Mouse (Mus musculus) cortical plate, adult 2 months (tissue): ENCODE measurements around the gene Mtg1. TPM values are rescaled to one million over a fixed set of nuclear protein-coding genes. Genes with fewer than 3 reads are reported as not detected.
A peak's percentile ranks its signal among the peaks of the same experiment; 100 is the strongest.

ENCODE experiments used
- H3K27ac ChIP-seq: fragments of 200-500 bp; 2 replicates; pipeline ENCODE4 v1.5.1; 2012; ENCODE audit warnings: low read length, control low read depth, inconsistent platforms; ENCODE audit not compliant: insufficient read depth
- H3K4me1 ChIP-seq: fragments of 200-500 bp; 2 replicates; pipeline ENCODE4 v1.6.1; 2011; ENCODE audit warnings: low read length; ENCODE audit not compliant: control insufficient read depth, insufficient read depth
- H3K4me3 ChIP-seq: fragments of 200-500 bp; 2 replicates; pipeline ENCODE4 v1.5.1; 2011; ENCODE audit warnings: mild to moderate bottlenecking, low read length, control low read depth; ENCODE audit not compliant: insufficient read depth
- CTCF ChIP-seq: fragments of 200-500 bp; IDR thresholded peaks from 2 replicates; pipeline ENCODE4 v1.5.1; 2011; ENCODE audit warnings: mild to moderate bottlenecking, control low read depth, low read length; ENCODE audit not compliant: insufficient read depth; ENCODE audit errors: extremely low read depth
- POLR2A ChIP-seq: fragments of 200-500 bp; IDR thresholded peaks from 2 replicates; pipeline ENCODE4 v1.6.1; 2011; ENCODE audit warnings: mild to moderate bottlenecking, low read length, control low read depth; ENCODE audit not compliant: insufficient read depth; ENCODE audit errors: extremely low read depth
- polyA plus RNA-seq: library from polyadenylated mRNA; depleted of rRNA; stranded (reverse); fragments of >200 nt; gene quantifications from 2 replicates; pipeline ENCODE4 v1.2.3, GENCODE M21; 2012; rRNA removed

The Mtg1 gene
- polyA plus RNA-seq, result 43.4 and 45.9 TPM in 2 replicates

- H3K4me1 ChIP-seq, result peaks cover 2% of the 10 kb centered on the region; the same call in 1 of the 2 replicates
- peak; percentile 64 for TF ChIP-seq POLR2A
- no peak for TF ChIP-seq CTCF
- no peak within 1 kb of the TSS; the same call in 1 of the 2 replicates for H3K27ac ChIP-seq
- peak within 1 kb of the TSS; percentile 60 for H3K4me3 ChIP-seq
These were observed at the start of gene Mtg1 for GRCm38 (mm10) chr7:140137135-140138020. Gene Mtg1 (plus strand): TSS chr7:140137564.

GRCm38 (mm10) chr7:140090601-140091000 lies 46.8 kb upstream of the Mtg1 start:
- TF ChIP-seq POLR2A (no peak), CTCF (no peak)
- H3K27ac ChIP-seq, result no peak overlapping the region
- H3K4me3 ChIP-seq, result no peak overlapping the region
- no peaks in the 10 kb centered on the region for H3K4me1 ChIP-seq

GRCm38 (mm10) chr7:140092924-140093528 lies 44.3 kb upstream of the Mtg1 start, which contains the start of gene Prap1:
Gene Prap1 (plus strand): TSS chr7:140093395.
- Histone ChIP-seq H3K4me3 (no peak within 1 kb of the TSS), H3K27ac (no peak within 1 kb of the TSS), H3K4me1 (no peaks in the 10 kb centered on the region)
- TF ChIP-seq POLR2A (no peak), CTCF (no peak)

GRCm38 (mm10) chr7:140094954-140095353 lies 42.4 kb upstream of the Mtg1 start:
- no peak overlapping the region for H3K4me3 ChIP-seq
- no peak overlapping the region for H3K27ac ChIP-seq
- TF ChIP-seq POLR2A (no peak), CTCF (no peak)
- no peaks in the 10 kb centered on the region for H3K4me1 ChIP-seq

GRCm38 (mm10) chr7:140095556-140095955 lies 41.8 kb upstream of the Mtg1 start:
- H3K27ac ChIP-seq, result no peak overlapping the region
- no peak overlapping the region for H3K4me3 ChIP-seq
- H3K4me1 ChIP-seq, result no peaks in the 10 kb centered on the region
- no peak for TF ChIP-seq POLR2A
- no peak for TF ChIP-seq CTCF

GRCm38 (mm10) chr7:140096055-140096454 lies 41.3 kb upstream of the Mtg1 start:
- Histone ChIP-seq H3K4me3 (no peak overlapping the region), H3K4me1 (no peaks in the 10 kb centered on the region), H3K27ac (no peak overlapping the region)
- TF ChIP-seq CTCF (no peak), POLR2A (no peak)

GRCm38 (mm10) chr7:140098466-140098865 lies 38.9 kb upstream of the Mtg1 start:
- Histone ChIP-seq H3K27ac (no peak overlapping the region), H3K4me3 (no peak overlapping the region), H3K4me1 (0 out of 2 replicates have a peak, but pooled peaks cover 1% of the 10 kb centered on the region)
- no peak for TF ChIP-seq CTCF
- no peak for TF ChIP-seq POLR2A

GRCm38 (mm10) chr7:140101498-140101897 lies 35.9 kb upstream of the Mtg1 start:
- Histone ChIP-seq H3K27ac (no peak overlapping the region), H3K4me3 (peak overlapping the region; percentile 54), H3K4me1 (0 out of 2 replicates have a peak, but pooled peaks cover 1% of the 10 kb centered on the region)
- TF ChIP-seq POLR2A, result no peak

GRCm38 (mm10) chr7:140101993-140102860 lies 35.1 kb upstream of the Mtg1 start, which contains the start of gene Fuom:
Gene Fuom (minus strand): TSS chr7:140102441.
- peak within 1 kb of the TSS; percentile 23 for H3K27ac ChIP-seq
- 0 out of 2 replicates have a peak, but pooled peaks cover 1% of the 10 kb centered on the region for H3K4me1 ChIP-seq
- peak; percentile 80 for TF ChIP-seq POLR2A
- no peak for TF ChIP-seq CTCF

More at GRCm38 (mm10) chr7:140101993-140102860, 35.1 kb upstream of the Mtg1 start, which contains the start of gene Fuom:
- peak within 1 kb of the TSS; percentile 54 for H3K4me3 ChIP-seq
